18 mouse cellular contexts compared by ENCODE assay signal in genomic region chr2:78973811-78974210, GRCm38 (mm10).
"Had no signal": no experiment of that assay in that cellular context is flagged by ENCODE, and none has a peak within 500 bp of the region (broad histone marks: within the 10 kb centered on the region; RNA-seq: fewer than 3 reads in every experiment).

No protein-coding gene starts in this region.

- H3K4me2 ChIP-seq: lung, embryonic 14.5 days; midbrain, embryonic 12.5 days; neural tube, embryonic 13.5 days; neural tube, embryonic 15.5 days had no signal

- H3K9me3 ChIP-seq: midbrain, embryonic 10.5 days; midbrain, embryonic 12.5 days; neural tube, embryonic 13.5 days; neural tube, embryonic 15.5 days had no signal

- DNase-seq: lung, embryonic 14.5 days; lung, postnatal 10 days; lung, postnatal 4 days; midbrain, embryonic 14.5 days; retina, postnatal 1 day; right cerebral cortex, adult 18-20 months; right cerebral cortex, postnatal 25 days; right cerebral cortex, postnatal 4 days; spleen, adult 18-20 months; thymus, adult 18-20 months; thymus, postnatal 14 days; thymus, postnatal 36 days had no signal

- H3K27ac ChIP-seq: midbrain, embryonic 10.5 days; midbrain, embryonic 12.5 days; neural tube, embryonic 13.5 days; neural tube, embryonic 15.5 days had no signal

- H3K4me1 ChIP-seq: midbrain, embryonic 10.5 days; midbrain, embryonic 12.5 days; neural tube, embryonic 13.5 days; neural tube, embryonic 15.5 days had no signal

- H3K9ac ChIP-seq: lung, embryonic 14.5 days; midbrain, embryonic 12.5 days; neural tube, embryonic 13.5 days; neural tube, embryonic 15.5 days had no signal

- H3K27me3 ChIP-seq: midbrain, embryonic 12.5 days; neural tube, embryonic 13.5 days; neural tube, embryonic 15.5 days had no signal

- H3K4me3 ChIP-seq: midbrain, embryonic 10.5 days; midbrain, embryonic 12.5 days; myocyte; neural tube, embryonic 13.5 days; neural tube, embryonic 15.5 days had no signal

- ATAC-seq: midbrain, embryonic 16.5 days had no signal

- H3K36me3 ChIP-seq: midbrain, embryonic 10.5 days; midbrain, embryonic 12.5 days; neural tube, embryonic 13.5 days; neural tube, embryonic 15.5 days had no signal
